Mouse (Mus musculus): ENCODE measurements around the gene Slc8a3. TPM values are rescaled to one million over a fixed set of nuclear protein-coding genes. Genes with fewer than 3 reads are reported as not detected.

The Slc8a3 gene
- total RNA-seq, 2 experiments from 2014 or later = 17.3 to 23.8 TPM

DNA sequence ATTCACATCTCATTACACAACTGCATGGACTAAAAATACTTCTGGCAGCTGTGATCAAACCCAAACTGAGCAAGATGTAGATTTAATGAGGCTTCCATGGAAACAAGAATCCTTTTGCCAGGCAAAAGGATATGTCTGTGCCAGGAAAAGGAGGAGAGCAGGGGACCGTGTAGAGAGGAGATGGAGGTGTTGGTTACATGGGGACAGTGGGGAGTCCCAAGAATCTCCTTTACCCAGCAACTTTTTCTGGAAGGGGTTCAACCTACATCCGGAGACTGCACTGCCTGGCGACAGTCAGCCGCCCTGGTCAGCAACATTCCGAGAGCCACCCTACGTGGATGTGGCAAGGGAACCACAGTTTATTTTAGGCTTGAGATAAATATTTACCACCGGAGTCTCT lies 88.0 kb downstream of the Slc8a3 start:
- intact Hi-C loops (cut with DNase I) = loop anchor here (5.0 kb wide), 1 partner anchor 77 kb away; no protein-coding TSS in a partner anchor

DNA sequence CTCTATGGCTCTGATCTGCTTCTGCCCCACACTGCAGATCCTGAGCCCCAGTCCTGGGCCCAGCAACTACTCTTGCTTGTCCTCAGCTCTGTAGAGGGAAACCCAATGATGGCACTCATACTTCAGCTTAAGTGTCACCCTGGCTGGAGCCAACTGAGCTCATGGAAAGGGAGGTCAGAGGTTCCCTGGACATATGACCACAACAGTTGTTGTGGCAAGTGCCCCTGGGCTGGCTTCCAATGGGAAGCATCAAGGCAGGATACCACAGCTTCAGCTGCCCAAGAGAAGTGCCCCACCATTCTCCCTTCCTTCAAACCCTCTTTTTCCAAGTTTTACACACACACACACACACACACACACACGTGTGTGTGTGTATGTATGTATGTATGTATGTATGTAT lies 88.5 kb downstream of the Slc8a3 start:
- DNase-seq (ENCODE audit: low spot score in 2 of 2) = no peak
- intact Hi-C loops (cut with DNase I) = no loop called here

More for the DNA sequence above, 88.0 kb downstream of the Slc8a3 start:
- peak; percentile 42 to 69 for DNase-seq (ENCODE audit: low spot score in 2 of 2)

DNA sequence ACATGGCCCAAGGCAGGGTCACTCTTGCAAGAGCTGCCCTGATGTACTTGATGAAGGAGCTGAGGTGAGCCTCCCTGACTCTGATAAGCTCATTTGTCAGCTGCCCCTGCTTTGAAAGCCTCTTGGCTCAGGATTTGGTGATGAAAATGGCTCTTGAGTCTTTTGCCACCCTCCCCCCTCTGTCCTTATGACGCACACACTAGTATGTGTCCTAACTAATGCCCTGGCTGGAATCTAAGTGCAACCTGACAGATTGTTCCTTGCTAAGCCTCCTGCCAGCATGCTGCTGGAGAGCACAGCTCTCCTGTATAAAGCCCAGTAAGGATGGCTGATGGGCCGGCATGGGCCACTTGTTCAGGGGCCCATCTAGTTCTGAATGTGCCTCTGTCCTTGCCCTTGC lies 91.3 kb downstream of the Slc8a3 start:
- DNase-seq (ENCODE audit: low spot score in 2 of 2) = no peak
- intact Hi-C loops (cut with DNase I) = no loop called here

DNA sequence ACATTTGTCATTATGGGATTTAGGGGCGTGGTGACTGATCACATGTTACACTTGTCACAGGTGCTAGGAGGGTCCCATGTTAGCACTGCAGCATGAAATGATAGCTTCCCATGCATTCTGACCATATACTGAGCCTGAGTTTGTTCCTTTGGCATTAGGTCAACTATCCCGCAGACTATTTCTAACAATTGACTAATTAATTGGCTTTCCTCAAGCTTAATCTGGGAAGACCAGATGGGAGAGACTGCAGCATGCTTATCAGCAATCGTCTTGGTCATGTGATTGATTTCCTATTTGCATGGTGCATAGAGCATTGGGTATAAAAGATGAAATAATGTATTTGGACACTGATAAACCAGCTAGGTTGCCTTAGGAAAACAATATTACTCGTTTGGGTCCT lies 91.9 kb downstream of the Slc8a3 start:
- intact Hi-C loops (cut with DNase I) = no loop called here

DNA sequence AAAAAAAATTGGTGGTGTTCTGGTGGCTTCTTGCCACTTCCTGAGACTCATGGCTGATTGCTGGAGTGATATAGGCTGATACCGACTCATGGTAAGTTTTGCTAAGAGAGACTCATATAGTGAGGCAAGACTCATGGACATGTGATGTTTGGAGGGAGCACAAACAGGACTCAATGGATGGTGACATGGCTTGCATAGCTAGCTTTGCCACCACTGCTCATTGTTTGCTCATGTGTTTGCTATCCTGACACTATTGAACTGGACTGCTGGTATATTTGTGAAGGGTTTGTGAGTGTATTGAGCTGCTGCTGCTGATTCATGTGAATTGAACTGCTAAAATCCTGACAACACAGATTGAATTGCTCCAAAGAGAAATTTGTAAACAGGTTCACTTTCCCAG lies 95.8 kb downstream of the Slc8a3 start:
- no peak for DNase-seq (ENCODE audit: low spot score in 2 of 2)
- intact Hi-C loops (cut with DNase I) = no loop called here

More for the DNA sequence above, 91.9 kb downstream of the Slc8a3 start:
- DNase-seq (ENCODE audit: low spot score in 2 of 2) = no peak

DNA sequence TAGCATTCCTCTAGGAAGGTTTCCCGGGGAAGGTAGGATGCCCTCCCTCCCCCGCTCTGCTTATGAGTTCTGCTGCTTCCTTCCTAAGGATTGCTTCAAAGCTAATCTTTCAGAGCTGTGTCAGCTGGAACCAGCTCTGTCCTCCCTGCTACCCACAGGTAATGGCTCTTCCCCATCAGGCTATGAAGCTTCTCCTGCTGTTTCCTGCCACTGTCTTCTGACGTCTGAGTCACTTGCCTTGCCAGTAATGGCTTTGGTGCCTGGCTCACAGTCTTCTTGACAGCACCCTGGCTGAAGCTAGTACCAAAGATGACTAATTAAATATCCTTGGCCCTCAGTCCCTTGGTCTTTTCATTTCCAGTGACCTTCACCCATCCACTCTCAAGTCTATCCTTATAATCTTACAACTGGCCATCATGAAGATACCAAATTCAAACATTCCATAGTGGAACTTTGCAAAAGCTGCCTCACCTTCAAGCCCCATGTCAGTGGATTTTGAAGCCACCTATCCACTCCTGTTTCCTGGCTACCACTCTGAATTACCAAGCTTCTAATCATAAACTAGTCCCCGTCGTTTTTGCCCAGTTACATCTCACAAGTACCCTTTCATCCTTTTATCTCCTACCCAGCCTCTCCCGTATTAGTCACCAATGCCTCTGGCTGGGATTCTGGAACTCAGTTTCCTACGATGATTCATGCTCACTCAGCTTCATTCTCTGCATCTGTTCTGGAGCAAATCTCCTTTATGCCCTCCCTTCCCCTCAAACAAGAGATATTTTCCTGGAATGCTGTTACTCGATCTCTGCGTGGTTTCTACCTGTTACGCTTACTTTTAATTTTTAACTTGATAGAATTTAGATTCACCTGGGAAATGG lies 97.3 kb downstream of the Slc8a3 start:
- peak in 1 of 2 experiments; percentile 48 for DNase-seq (ENCODE audit: low spot score in 2 of 2)
- intact Hi-C loops (cut with DNase I) = no loop called here

DNA sequence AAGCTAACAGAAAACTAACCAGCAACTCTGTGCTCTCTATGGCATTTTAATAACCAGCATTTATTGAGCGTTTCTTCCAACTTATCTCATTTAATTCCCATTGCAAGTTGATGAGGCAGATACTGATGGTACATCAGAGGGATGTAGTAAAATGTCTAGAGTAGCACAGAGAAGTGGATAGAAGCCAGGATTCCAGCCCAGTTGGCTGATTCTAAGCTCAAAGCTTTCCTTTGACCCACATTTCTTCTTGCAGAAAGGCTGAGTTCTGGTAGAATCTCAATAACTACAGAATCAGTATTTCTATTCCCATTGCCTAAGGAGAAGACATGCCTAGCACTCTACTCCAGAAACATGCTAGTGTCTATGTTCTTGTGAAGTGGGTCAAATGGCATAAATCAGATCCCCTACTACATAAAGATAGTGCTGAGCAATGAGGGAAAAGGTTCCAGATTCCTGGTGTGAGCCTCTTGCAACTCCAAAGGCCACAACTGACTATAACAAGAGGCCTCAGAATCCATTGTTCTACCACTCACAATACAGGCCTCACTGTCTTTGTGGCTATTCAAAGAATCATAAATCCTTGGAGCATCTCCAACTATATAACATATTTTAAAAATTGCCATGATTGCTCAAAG lies 99.1 kb downstream of the Slc8a3 start:
- intact Hi-C loops (cut with DNase I) = no loop called here
- DNase-seq (ENCODE audit: low spot score in 2 of 2) = no peak

DNA sequence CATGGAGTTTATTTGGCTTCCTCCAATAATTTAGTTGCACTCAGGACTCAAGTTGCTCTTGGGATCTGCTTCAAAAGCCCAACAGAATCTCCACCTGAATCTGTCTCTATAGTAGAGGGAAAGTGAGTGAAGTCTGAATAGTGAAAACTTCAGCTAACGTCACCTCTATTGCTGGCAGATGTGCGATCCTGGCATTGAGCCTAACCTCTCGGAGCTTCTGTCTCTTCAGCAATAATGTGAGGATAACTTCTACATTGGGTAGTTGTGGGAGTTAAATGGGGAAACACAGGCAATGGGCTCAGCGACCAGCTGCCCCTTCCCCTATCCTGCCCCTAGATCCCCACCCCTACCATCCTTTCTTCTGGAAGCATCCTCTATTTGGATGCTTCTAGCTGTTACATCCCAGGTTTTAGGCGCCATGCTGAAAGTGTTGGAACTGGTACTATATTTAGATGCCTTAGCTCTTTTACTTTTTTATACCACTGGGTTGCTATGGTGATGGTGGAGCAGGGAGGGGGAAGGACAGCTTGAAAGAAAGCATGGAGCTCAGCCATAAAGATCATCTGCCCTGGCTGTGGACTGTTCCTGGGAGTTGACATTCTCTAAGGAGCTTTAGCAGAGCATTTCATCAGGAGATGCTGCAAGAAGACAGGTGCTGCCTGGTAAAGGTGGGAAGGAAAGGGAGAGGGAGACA lies 105.1 kb downstream of the Slc8a3 start:
- peak; percentile 71 to 95 for DNase-seq (ENCODE audit: low spot score in 2 of 2)
- intact Hi-C loops (cut with DNase I) = loop anchor here (1.0 kb wide), 1 partner anchor 96 kb away; no protein-coding TSS in a partner anchor

DNA sequence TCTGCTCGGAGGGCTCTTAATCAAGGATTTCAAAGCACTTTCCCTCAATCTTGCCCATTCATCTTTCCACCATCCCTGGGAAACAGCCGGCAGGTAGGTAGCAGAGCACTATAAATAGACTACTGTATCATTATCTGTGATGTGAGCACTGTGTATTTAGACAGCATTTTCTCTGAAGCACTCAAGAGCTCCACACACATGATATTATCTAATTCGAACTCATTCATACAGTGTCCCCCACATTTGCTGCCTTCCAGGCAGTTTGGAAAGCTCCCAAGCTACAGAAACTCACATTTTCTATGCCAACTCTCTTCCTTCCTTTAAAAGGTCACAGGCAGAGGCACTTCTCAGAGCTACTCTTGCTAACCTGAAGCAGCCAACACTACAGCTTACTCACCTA lies 106.4 kb downstream of the Slc8a3 start:
- intact Hi-C loops (cut with DNase I) = no loop called here
- DNase-seq (ENCODE audit: low spot score in 2 of 2) = peak; percentile 19 to 52

DNA sequence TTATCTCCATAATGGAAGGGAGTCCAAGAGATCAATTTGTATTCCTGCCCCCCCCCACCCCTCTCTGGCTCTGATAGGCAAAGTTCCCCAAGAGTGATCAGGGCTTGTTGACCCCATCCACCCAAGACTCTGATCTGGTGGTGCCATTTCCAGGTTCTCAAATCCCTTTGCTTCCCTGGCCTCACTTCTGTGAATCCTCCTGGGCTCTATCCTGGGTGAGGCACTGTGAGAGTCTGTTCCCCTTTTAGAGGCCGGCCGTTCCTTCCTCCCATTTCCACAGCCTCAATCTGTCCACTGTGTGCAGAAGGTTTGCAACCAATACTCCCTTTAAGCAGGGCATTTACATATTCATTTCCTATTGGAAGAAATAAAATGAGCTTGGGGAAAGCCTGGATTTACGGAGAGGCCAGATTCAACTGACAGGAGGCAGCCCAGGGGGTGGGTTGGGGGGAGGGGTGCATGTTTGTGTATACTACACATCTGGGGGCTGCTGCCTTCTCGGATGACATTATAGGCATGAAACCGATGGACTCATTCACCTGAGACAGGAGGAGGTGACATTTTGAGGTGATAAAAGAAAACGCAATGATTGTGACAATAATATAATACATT lies 106.9 kb downstream of the Slc8a3 start:
- no peak for DNase-seq (ENCODE audit: low spot score in 2 of 2)
- intact Hi-C loops (cut with DNase I) = no loop called here

DNA sequence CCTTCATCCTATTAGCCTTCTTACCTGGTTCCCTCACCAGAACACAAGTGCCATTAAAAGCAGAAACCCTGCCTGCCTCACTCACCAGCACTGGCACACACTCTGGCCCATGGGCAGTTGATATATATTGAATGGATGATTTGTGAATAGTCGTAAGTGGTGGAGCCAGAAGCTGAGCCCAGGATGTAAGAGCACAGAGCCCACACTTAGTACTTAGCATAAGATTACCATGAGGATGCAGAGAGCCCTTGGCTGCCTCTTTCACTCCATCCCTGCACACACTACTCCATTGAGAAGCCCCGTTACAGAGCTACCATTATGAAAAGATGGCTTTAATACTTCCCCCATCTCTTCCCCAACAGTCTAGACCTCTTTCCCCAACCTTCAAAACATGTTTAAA lies 108.1 kb downstream of the Slc8a3 start:
- intact Hi-C loops (cut with DNase I) = no loop called here
- DNase-seq (ENCODE audit: low spot score in 2 of 2) = no peak

DNA sequence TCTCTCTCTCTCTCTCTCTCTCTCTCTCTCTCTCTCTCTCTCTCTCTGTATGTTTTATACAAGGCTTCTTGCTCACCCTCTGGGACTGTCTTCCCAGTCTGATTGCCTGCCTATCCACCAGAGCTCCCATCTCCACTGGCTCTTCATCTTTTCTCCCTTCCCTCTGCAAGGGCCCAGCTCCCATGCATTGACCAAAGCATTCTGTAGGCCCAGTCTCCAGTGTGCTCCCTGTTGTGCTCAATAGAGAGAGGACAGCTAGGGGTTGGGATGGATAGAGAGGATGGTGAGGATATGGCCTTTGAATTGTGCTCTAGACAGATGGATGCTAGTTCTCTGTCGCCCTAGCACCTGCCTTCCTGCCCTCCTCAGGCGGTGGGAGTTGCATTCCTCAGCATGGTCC lies 109.7 kb downstream of the Slc8a3 start:
- intact Hi-C loops (cut with DNase I) = no loop called here
- DNase-seq (ENCODE audit: low spot score in 2 of 2) = no peak

DNA sequence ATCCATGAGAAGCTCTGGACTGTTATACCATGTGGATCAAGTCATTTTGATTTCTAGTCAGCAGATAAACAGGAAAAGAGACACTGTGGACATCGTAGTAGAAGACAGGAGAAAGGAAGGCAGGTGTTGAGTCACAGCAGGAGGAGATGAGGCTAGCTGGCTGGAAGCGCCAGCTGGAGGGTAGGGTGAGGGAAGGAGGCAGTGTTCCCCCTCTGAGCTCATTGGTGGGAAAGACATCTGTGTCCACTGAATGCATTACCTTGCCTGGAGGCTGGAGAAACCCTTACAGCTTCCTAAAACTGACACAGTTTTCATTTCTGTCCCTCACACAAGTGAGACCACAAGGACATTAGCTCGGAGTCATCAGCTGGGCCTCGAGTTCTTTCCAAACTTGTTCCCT lies 113.6 kb downstream of the Slc8a3 start:
- intact Hi-C loops (cut with DNase I) = no loop called here
- no peak for DNase-seq (ENCODE audit: low spot score in 2 of 2)

DNA sequence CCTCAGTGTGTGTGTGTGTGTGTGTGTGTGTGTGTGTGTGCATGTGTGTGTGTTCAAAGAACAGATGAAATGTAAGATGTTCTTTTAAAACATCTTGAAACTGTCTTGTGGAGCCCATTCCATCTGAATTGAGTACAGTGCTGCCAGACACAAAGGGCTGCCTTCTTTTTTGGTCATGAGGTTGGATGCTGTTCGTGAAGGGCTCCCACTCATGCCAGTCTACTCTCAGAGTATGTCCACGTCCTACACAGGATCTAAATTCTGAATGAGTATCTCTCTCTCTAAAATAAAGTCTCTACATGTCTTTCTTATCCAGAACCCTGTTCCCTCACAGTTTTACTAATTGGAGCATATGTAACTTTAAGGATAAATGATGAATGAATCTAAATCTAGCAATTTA lies 124.4 kb downstream of the Slc8a3 start:
- intact Hi-C loops (cut with DNase I) = loop anchor here (5.0 kb wide), 1 partner anchor 124 kb away; the partner anchor contains the start of gene Slc8a3
- DNase-seq (ENCODE audit: low spot score in 2 of 2) = peak in 1 of 2 experiments; percentile 84

DNA sequence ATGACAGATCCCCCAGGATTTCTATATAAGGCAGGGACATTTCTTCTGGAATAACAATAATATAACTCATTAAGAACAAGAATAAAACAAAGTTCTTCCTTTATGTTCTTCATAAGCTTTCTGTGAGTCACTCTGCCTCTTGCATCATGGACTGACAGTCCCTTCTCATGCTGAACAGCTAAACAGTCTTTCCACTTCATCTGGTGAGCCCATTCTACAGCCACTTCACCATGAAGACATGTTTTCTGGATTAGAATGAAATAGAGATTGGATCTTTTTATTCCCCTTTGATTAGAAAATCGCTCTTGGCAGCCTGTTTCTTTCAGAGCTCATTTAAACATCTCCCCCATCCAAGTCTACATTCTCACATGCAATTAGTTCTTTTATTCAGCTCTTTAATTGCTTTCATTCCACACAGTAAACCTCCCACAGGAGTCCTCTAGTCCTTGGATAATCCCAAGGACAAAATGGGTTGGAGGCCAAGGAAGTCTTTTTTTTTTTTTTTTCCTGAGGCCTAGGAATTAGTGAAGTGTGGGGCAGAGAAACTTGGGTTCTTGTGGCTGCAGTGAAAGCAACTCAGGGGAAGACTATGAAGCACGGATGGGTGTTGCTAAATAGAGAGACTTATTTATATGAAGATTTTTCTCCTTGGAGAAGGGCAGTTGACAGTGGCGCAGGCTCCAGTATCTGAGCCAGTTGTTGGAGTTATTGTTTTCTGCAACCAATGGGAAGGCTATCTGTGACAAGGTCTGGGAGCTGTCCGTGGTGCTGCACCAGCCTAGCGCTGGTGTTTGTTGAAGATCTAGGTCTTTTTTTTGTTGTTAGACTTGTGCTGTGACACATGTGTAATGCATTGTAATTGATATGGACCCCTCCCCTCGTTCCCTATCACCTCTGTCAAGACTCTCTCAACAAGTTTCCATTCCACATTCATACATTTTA lies 127.1 kb downstream of the Slc8a3 start:
- no peak for DNase-seq (ENCODE audit: low spot score in 2 of 2)
- intact Hi-C loops (cut with DNase I) = loop anchor here (5.0 kb wide), 1 partner anchor 126 kb away; the partner anchor contains the start of gene Slc8a3

DNA sequence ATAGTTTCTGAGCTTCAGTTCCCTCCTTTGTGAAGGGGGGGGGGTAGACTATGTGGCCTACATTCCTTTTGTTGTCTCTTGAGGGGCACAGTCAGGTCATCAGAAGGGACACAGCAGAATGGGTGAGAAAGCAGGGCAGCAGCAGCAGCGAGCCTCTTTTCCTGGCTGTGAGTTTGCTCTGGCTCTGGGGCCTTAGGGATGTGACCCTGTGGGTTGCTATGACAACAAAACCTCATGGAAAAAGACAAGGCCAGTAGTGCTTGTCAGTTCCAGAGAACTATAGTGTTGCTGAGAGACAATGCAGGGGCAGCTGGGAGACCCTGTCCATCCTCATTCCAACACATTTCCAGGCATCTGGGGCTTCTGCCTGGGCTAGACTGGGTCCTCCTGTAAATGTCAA lies 129.8 kb downstream of the Slc8a3 start:
- intact Hi-C loops (cut with DNase I) = no loop called here

DNA sequence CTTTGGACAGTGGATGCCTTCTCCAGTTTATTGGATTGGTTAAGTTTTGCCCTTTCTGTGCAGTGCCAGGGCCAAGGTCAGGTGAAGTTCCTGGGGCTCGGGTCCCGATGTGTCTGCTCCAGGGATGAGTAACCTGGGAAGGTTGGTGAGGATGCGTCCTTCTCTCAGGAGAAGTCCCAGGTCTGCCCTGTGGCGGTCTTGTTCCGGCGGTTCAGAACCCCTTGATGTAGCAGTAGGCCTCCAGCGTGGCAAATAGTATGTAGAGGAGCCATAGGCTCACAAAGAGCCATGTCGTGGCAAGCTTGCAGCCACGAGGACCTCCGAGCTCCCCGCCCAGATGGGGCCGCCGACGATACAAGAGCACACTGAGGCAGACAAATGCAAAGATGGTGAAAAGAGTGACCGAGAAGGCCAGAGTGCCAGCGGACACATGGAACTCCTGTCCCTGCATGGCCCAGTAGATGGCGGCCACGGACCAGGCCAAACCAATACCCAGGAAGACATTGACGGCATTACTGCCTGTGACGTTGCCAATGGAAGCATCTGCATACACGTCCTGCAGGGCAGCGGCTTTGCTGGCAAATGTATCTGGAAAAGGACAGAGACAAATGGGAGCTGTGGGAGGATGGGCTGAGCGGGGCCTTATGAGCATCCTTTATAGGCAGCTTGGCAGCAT lies 133.6 kb downstream of the Slc8a3 start:
- DNase-seq (ENCODE audit: low spot score in 2 of 2) = peak; percentile 81 to 89
- intact Hi-C loops (cut with DNase I) = loop anchor here (1.0 to 10.0 kb wide), 2 partner anchors 203 to 335 kb away; partner anchors contain the start of genes Gm20498 and Synj2bp

More for the DNA sequence above, 129.8 kb downstream of the Slc8a3 start:
- no peak for DNase-seq (ENCODE audit: low spot score in 2 of 2)

DNA sequence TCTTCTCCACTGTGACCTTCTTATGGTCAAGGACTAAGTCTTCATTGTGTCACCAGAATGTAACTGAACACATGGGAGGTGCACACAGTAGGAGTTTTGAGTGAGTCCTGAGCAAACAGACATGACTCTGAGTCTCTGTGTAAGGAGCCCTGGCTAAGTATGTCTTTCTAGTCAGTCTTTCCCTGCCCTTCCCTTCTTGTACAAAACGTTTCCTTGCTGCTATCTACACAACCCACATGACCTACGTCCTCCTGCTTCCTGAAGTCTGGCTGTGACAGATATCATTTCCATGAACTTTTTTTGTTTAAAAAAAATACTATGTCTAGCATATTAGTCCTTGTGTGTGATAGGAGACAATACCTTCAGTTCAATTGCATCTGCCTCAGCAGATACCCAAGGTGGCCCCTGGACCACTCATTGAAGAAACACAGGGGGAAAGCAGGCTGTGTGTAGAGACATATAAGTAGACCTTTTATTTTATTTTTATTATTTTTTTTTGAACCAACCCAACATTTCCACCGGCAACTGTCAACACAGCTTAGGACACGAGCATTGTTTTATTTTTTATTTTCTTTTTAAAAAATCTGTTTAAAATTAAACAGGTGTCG lies 135.4 kb downstream of the Slc8a3 start:
- no peak for DNase-seq (ENCODE audit: low spot score in 2 of 2)
- intact Hi-C loops (cut with DNase I) = loop anchor here (10.0 kb wide), 1 partner anchor 337 kb away; the partner anchor contains the start of genes Gm20498 and Synj2bp

All from left cerebral cortex, postnatal 25 days (tissue).